Comparison of ENCODE assay signal across 8 mouse cellular contexts in the genomic region with DNA sequence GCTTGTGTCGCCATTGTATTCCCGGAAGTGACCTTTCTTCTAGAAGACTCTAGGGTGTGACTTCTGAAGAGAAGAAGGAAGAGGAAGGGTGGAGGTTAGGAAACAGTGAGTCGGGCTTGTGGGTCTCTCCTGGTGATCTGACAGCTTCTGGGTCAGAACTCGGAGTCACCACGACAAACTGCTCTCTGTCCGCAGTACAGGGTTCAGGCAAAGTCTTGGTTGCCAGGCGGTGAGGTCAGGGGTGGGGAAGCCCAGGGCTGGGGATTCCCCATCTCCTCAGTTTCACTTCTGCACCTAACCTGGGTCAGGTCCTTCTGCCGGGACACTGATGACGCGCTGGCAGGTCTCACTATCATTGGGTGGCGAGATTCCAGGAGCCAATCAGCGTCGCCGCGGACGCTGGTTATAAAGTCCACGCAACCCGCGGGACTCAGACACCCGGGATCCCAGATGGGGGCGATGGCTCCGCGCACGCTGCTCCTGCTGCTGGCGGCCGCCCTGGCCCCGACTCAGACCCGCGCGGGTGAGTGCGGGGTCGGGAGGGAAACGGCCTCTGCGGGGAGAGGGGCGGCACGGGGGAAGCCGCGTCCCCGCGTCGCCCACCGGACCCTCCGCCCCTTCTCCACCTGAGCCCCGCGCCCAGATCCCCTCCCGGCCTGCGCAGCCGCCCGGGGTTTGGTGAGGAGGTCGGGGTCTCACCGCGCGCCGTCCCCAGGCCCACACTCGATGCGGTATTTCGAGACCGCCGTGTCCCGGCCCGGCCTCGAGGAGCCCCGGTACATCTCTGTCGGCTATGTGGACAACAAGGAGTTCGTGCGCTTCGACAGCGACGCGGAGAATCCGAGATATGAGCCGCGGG. TPM values are rescaled to one million over a fixed set of nuclear protein-coding genes. Genes with fewer than 3 reads are reported as not detected.
DNase-seq lines count a peak whose midpoint lies in the region; ATAC-seq and TF ChIP-seq lines count a peak whose summit lies in the region.

H2-D1 (plus strand) TSS at position 67 of the 859 bp plus-strand sequence.

- H3K27me3 ChIP-seq in Patski = no peaks in the 10 kb centered on the region
- 0 out of 2 replicates have a peak, but pooled peaks cover 2% of the 10 kb centered on the region for H3K27me3 ChIP-seq in hindbrain, embryonic 15.5 days

- H3K9me3 ChIP-seq in hindbrain, embryonic 15.5 days = no peaks in the 10 kb centered on the region

- no peak for TF ChIP-seq CTCF in Patski (IDR thresholded peaks at IDR 0.05)

- H3K4me1 ChIP-seq in hindbrain, embryonic 15.5 days (replicated peaks) = peaks cover 12% of the 10 kb centered on the region

- ATAC-seq in Patski = peak; percentile 97
- ATAC-seq in hindbrain, embryonic 15.5 days (ENCODE audit: low FRiP score, low read depth) = peak; percentile 92

- POLR2A ChIA-PET in Patski (lab: Charles Lee) = no interaction called here

- H3K4me3 ChIP-seq in hindbrain, embryonic 15.5 days = peak within 1 kb of the TSS; percentile 69

- peak; percentile 59 for DNase-seq in Patski (ENCODE audit: low read depth, low spot score)
- peak; percentile 97 to 99 for DNase-seq in cerebellum, postnatal 25 days
- peak; percentile 95 to 97 for DNase-seq in frontal cortex, postnatal 36 days (ENCODE audit: low spot score in 2 of 2)
- DNase-seq in left cerebral cortex, adult 11 months (ENCODE audit: low spot score) = peak; percentile 95
- DNase-seq in lung, postnatal 4 days = peak; percentile 95 to 99
- peak; percentile 85 for DNase-seq in retina, postnatal 7 days (ENCODE audit: low read depth, low spot score)
- DNase-seq in urinary bladder, adult 2 months (ENCODE audit: low spot score) = peak; percentile 98

- no peaks in the 10 kb centered on the region for H3K36me3 ChIP-seq in hindbrain, embryonic 15.5 days

- H3K4me2 ChIP-seq in hindbrain, embryonic 15.5 days = peak within 1 kb of the TSS; percentile 74

- CTCF ChIA-PET in Patski (lab: Charles Lee) = no interaction called here

- no peak within 1 kb of the TSS; the same call in 1 of the 2 replicates for H3K27ac ChIP-seq in hindbrain, embryonic 15.5 days (replicated peaks)

- WGBS in hindbrain, embryonic 15.5 days = 2% methylated on average over 71 of the region's 73 CpGs

- H3K9ac ChIP-seq in hindbrain, embryonic 15.5 days = peak within 1 kb of the TSS; percentile 55

- in situ Hi-C loops in Patski (cut with MboI; ENCODE audit: low pct_unique_long_range_greater_than_20kb) = no loop called here

RNA-seq across cellular contexts. Expression of gene H2-D1, which starts in this region (rescaled TPM):
- polyA plus RNA-seq in Patski (2021) = 112 TPM
- polyA plus RNA-seq in hindbrain, embryonic 15.5 days (2015; fragmentation: Nextera tagmentation; extraction: Ambion mirVana) = 118 and 128 TPM in 2 replicates
- 589 and 606 TPM in 2 replicates for polyA plus RNA-seq in urinary bladder, adult 2 months (2012; rRNA removed)
